Mouse (Mus musculus) liver, embryonic 16.5 days (tissue): ENCODE data around the gene Lingo1. TPM values are rescaled to one million over a fixed set of nuclear protein-coding genes. Genes with fewer than 3 reads are reported as not detected.

Experiments used
- ATAC-seq: fragments of 200-750 bp; cut with Nextera tagmentation; 2 replicates; pipeline ENCODE4 v1.8.0; 2017; ENCODE audit warnings: low read depth, mild to moderate bottlenecking, moderate number of reproducible peaks, moderate library complexity
- H3K27ac ChIP-seq: fragments of 300-500 bp; sonication (generic); 2 replicates; pipeline ENCODE4 v1.5.1; 2014; ENCODE audit warnings: mild to moderate bottlenecking, low read length
- H3K27me3 ChIP-seq: fragments of 300-500 bp; sonication (generic); 2 replicates; pipeline ENCODE4 v1.6.1; 2014; ENCODE audit warnings: low read depth, low read length, mixed read lengths; ENCODE audit not compliant: control insufficient read depth, insufficient read depth
- H3K36me3 ChIP-seq: fragments of 300-500 bp; sonication (generic); 2 replicates; pipeline ENCODE4 v1.6.1; 2014; ENCODE audit warnings: mild to moderate bottlenecking; ENCODE audit not compliant: control insufficient read depth, insufficient read depth
- H3K4me1 ChIP-seq: fragments of 300-500 bp; sonication (generic); 2 replicates; pipeline ENCODE4 v1.6.1; 2014; ENCODE audit warnings: low read depth, low read length, mixed read lengths; ENCODE audit not compliant: control insufficient read depth
- H3K4me2 ChIP-seq: fragments of 300-500 bp; sonication (generic); 2 replicates; pipeline ENCODE4 v1.6.1; 2014; ENCODE audit warnings: low read depth, low read length, mixed read lengths
- H3K4me3 ChIP-seq: fragments of 300-500 bp; sonication (generic); 2 replicates; pipeline ENCODE4 v1.5.1; 2014; ENCODE audit warnings: low read depth, mild to moderate bottlenecking, low read length
- H3K9ac ChIP-seq: fragments of 300-500 bp; sonication (generic); 2 replicates; pipeline ENCODE4 v1.6.1; 2014; ENCODE audit warnings: low read depth, low read length
- H3K9me3 ChIP-seq: fragments of 300-500 bp; sonication (generic); replicated peaks from 2 replicates; pipeline ENCODE4 v1.6.1; 2016; ENCODE audit warnings: low read length; ENCODE audit not compliant: control insufficient read depth
- WGBS: fragments of 180-500 bp; shearing (Covaris S2); extraction: QIAGEN DNeasy Blood & Tissue Kit; methylation state at CpG from one replicate; pipeline ENCODE4 v1.1.7; 2014; ENCODE audit not compliant: insufficient replicate concordance; 5-methylcytosine and 5-hydroxymethylcytosine counted together
- polyA plus RNA-seq: library from polyadenylated mRNA; unstranded; fragments of >200 nt; fragmentation: Nextera tagmentation; extraction: Ambion mirVana; gene quantifications from 2 replicates; pipeline ENCODE4 v1.2.1, GENCODE M21; 2015

Lingo1 gene
- polyA plus RNA-seq, 1 experiment from 2014 or later, result 0.20 TPM

GRCm38 (mm10) chr9:56739181-56739737, 57.0 kb downstream of the Lingo1 start:
- H3K4me3 ChIP-seq, result no peak overlapping the region
- 47% methylated on average over 5 of the region's 5 CpGs for WGBS
- no peak for ATAC-seq
- H3K27ac ChIP-seq, result no peak overlapping the region
- H3K9ac ChIP-seq, result no peak overlapping the region
- H3K36me3 ChIP-seq, result no peaks in the 10 kb centered on the region
- no peak overlapping the region for H3K4me2 ChIP-seq
- H3K4me1 ChIP-seq, result no peaks in the 10 kb centered on the region
- H3K27me3 ChIP-seq, result no peaks in the 10 kb centered on the region
- no peaks in the 10 kb centered on the region for H3K9me3 ChIP-seq

- no peaks in the 10 kb centered on the region for H3K4me1 ChIP-seq
- no peak overlapping the region for H3K4me2 ChIP-seq
- ATAC-seq, result no peak
- no peaks in the 10 kb centered on the region for H3K9me3 ChIP-seq
- no peak overlapping the region for H3K27ac ChIP-seq
- no peak overlapping the region for H3K4me3 ChIP-seq
- 31% methylated on average over 9 of the region's 9 CpGs for whole genome bisulfite sequencing
- no peaks in the 10 kb centered on the region for H3K27me3 ChIP-seq
- H3K36me3 ChIP-seq, result no peaks in the 10 kb centered on the region
- no peak overlapping the region for H3K9ac ChIP-seq
Observed at GRCm38 (mm10) chr9:56738261-56739171, 57.8 kb downstream of the Lingo1 start.

GRCm38 (mm10) chr9:56734398-56734797, 61.9 kb downstream of the Lingo1 start:
- Histone ChIP-seq H3K27me3 (no peaks in the 10 kb centered on the region), H3K9ac (no peak overlapping the region), H3K4me3 (no peak overlapping the region), H3K36me3 (no peaks in the 10 kb centered on the region), H3K4me1 (no peaks in the 10 kb centered on the region), H3K27ac (no peak overlapping the region), H3K9me3 (no peaks in the 10 kb centered on the region), H3K4me2 (no peak overlapping the region)
- WGBS, result 37% methylated on average over 6 of the region's 6 CpGs
- no peak for ATAC-seq

- Histone ChIP-seq H3K36me3 (no peaks in the 10 kb centered on the region), H3K27ac (no peak overlapping the region)
Observed at GRCm38 (mm10) chr9:56730997-56731396, 65.3 kb downstream of the Lingo1 start.

GRCm38 (mm10) chr9:56729145-56729544, 67.1 kb downstream of the Lingo1 start:
- Histone ChIP-seq H3K4me3 (no peak overlapping the region), H3K27me3 (no peaks in the 10 kb centered on the region), H3K36me3 (no peaks in the 10 kb centered on the region), H3K4me1 (no peaks in the 10 kb centered on the region), H3K27ac (no peak overlapping the region), H3K9ac (no peak overlapping the region), H3K9me3 (no peaks in the 10 kb centered on the region), H3K4me2 (no peak overlapping the region)
- ATAC-seq, result no peak
- WGBS, result 33% methylated on average over 2 of the region's 2 CpGs

More at GRCm38 (mm10) chr9:56730997-56731396, 65.3 kb downstream of the Lingo1 start:
- Histone ChIP-seq H3K9ac (no peak overlapping the region), H3K9me3 (no peaks in the 10 kb centered on the region), H3K4me3 (no peak overlapping the region), H3K4me2 (no peak overlapping the region), H3K4me1 (no peaks in the 10 kb centered on the region), H3K27me3 (no peaks in the 10 kb centered on the region)
- 33% methylated on average over 2 of the region's 2 CpGs for WGBS
- no peak for ATAC-seq

GRCm38 (mm10) chr9:56727703-56728684, 68.3 kb downstream of the Lingo1 start:
- Histone ChIP-seq H3K9ac (no peak overlapping the region), H3K27ac (no peak overlapping the region), H3K9me3 (no peaks in the 10 kb centered on the region), H3K27me3 (no peaks in the 10 kb centered on the region), H3K4me2 (no peak overlapping the region), H3K4me1 (no peaks in the 10 kb centered on the region), H3K36me3 (no peaks in the 10 kb centered on the region), H3K4me3 (no peak overlapping the region)
- WGBS, result 45% methylated on average over 15 of the region's 15 CpGs
- ATAC-seq, result no peak

GRCm38 (mm10) chr9:56725814-56726213, 70.5 kb downstream of the Lingo1 start:
- WGBS, result 8% methylated on average over 2 of the region's 2 CpGs
- Histone ChIP-seq H3K4me1 (no peaks in the 10 kb centered on the region), H3K27ac (no peak overlapping the region), H3K36me3 (no peaks in the 10 kb centered on the region), H3K9ac (no peak overlapping the region), H3K4me3 (no peak overlapping the region), H3K27me3 (no peaks in the 10 kb centered on the region), H3K9me3 (no peaks in the 10 kb centered on the region), H3K4me2 (no peak overlapping the region)
- no peak for ATAC-seq

- no peak overlapping the region for H3K4me2 ChIP-seq
- no peak overlapping the region for H3K4me3 ChIP-seq
- H3K9ac ChIP-seq, result no peak overlapping the region
- H3K27me3 ChIP-seq, result no peaks in the 10 kb centered on the region
- H3K36me3 ChIP-seq, result no peaks in the 10 kb centered on the region
- 55% methylated on average over 11 of the region's 11 CpGs for WGBS
- no peak for ATAC-seq
- no peak overlapping the region for H3K27ac ChIP-seq
- H3K4me1 ChIP-seq, result no peaks in the 10 kb centered on the region
- H3K9me3 ChIP-seq, result no peaks in the 10 kb centered on the region
Observed at GRCm38 (mm10) chr9:56722089-56722825, 74.0 kb downstream of the Lingo1 start.
